Mouse (Mus musculus) liver, embryonic 15.5 days (tissue): Measurements from ENCODE around the gene Baiap3. TPM values are rescaled to one million over a fixed set of nuclear protein-coding genes. Genes with fewer than 3 reads are reported as not detected.

Source experiments
- ATAC-seq: fragments of 200-750 bp; cut with Nextera tagmentation; 2 replicates; pipeline ENCODE4 v1.8.0; 2017; ENCODE audit warnings: moderate number of reproducible peaks, mild to moderate bottlenecking, moderate library complexity; ENCODE audit not compliant: insufficient read depth
- H3K27ac ChIP-seq: fragments of 300-500 bp; sonication (generic); replicated peaks from 2 replicates; pipeline ENCODE4 v1.5.1; 2015; ENCODE audit warnings: mild to moderate bottlenecking, inconsistent platforms
- H3K27me3 ChIP-seq: fragments of 300-500 bp; sonication (generic); 2 replicates; pipeline ENCODE4 v1.6.1; 2015; ENCODE audit warnings: mild to moderate bottlenecking, inconsistent platforms
- H3K36me3 ChIP-seq: fragments of 300-500 bp; sonication (generic); replicated peaks from 2 replicates; pipeline ENCODE4 v1.6.1; 2015; ENCODE audit warnings: moderate library complexity, mild to moderate bottlenecking, inconsistent platforms
- H3K4me1 ChIP-seq: fragments of 300-500 bp; sonication (generic); replicated peaks from 2 replicates; pipeline ENCODE4 v1.6.1; 2015; ENCODE audit warnings: inconsistent platforms
- H3K4me2 ChIP-seq: fragments of 300-500 bp; sonication (generic); 2 replicates; pipeline ENCODE4 v1.6.1; 2015; ENCODE audit warnings: moderate library complexity, mild to moderate bottlenecking, inconsistent platforms
- H3K4me3 ChIP-seq: fragments of 300-500 bp; sonication (generic); replicated peaks from 2 replicates; pipeline ENCODE4 v1.5.1; 2015; ENCODE audit warnings: mild to moderate bottlenecking, inconsistent platforms
- H3K9ac ChIP-seq: fragments of 300-500 bp; sonication (generic); 2 replicates; pipeline ENCODE4 v1.6.1; 2015; ENCODE audit warnings: moderate library complexity, mild to moderate bottlenecking, inconsistent platforms
- H3K9me3 ChIP-seq: fragments of 300-500 bp; sonication (generic); replicated peaks from 2 replicates; pipeline ENCODE4 v1.6.1; 2016; ENCODE audit warnings: inconsistent platforms
- WGBS: fragments of 180-500 bp; shearing (Covaris S2); methylation state at CpG from one replicate; pipeline ENCODE4 v1.1.7; 2015; ENCODE audit warnings: mixed read lengths; ENCODE audit not compliant: insufficient replicate concordance; 5-methylcytosine and 5-hydroxymethylcytosine counted together
- polyA plus RNA-seq: library from polyadenylated mRNA; unstranded; fragments of >200 nt; fragmentation: Nextera tagmentation; extraction: Ambion mirVana; gene quantifications from 2 replicates; pipeline ENCODE4 v1.2.1, GENCODE M21; 2015

Baiap3 gene
- polyA plus RNA-seq, 1 experiment from 2014 or later, result 0.30 TPM

DNA sequence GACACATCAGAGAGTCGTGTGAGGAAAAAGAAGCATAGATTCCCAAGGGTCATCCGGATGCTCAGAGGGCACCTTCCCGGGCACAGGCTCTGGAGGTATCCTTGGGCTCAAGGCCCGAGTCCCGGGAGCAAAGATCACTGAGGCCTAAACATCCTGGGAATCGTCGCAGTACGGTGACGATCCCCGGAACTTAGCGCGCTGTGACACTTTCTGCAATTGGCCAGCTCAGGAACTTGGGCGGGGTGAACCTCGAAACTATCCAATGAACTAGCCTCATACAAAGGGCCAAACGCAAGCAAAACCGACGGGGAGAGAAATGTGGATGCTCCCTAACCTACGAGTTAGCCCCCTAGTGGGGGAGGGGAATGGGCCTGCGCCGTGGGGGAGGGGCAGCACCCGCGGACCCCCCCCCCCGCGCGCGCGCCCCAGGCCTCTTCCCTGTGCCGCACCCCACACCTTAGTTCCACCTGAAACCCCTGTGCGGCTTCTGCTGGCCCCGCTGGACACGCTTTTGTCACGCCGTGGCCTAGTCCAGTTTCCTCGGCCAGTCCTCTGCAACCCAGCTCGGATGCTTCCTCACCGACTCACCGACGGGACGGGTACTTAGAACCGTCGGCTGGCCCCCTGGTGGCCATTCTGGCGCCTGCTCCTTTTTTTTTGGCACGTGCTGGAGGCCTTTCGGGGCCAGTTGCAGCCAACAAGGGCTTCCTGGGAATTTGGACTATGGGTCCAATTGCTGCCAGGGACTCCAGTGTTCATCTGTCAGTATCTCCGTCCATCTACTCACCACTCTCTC lies 17.7 kb upstream of the Baiap3 start:
- Histone ChIP-seq H3K4me3 (peak overlapping the region; percentile 98), H3K9me3 (no peaks in the 10 kb centered on the region), H3K4me1 (peaks cover 47% of the 10 kb centered on the region), H3K4me2 (peak overlapping the region; percentile 85), H3K36me3 (peaks cover 28% of the 10 kb centered on the region), H3K27ac (peak overlapping the region; percentile 97), H3K9ac (peak overlapping the region; percentile 99), H3K27me3 (peaks cover 11% of the 10 kb centered on the region)
- peak; percentile 79 for ATAC-seq
- under 1% methylated on average over 44 of the region's 45 CpGs for WGBS

DNA sequence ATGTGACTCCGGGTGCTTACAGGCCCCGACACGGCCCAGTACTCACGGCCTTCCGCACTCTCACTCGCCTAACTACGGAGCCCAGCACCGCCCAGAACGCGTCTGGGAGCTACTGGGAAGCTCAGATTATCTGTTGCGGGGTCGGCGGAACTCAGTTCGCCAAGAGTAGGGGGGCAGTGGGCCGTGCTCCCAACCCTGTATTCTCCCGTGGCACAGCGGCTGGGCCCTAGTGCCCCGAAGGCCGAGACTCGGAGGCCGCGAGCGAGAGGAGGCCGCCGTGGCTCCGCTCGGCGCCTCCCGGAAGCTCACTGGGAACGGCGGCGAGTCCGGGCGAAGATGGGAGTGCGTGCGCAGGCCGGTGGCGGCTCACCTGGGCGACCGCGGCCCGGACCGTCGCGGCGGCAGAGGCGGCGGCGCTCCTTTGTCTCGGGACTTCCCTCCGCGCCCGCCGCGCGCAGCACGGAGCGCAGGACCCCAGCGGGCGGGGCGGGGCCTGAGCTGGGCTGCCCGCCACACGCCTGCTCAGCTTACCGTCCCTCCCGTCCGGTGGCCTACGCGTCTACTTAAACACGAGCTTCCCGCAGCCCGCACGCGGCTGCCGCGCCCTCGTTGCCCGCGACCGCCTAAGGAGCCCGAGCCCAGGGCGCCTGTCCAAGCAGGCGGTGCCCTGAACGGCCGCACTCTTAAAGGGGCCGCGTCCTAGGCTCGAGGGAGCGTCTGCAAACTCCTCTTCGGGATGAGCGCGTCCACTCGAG lies 17.0 kb upstream of the Baiap3 start:
- Histone ChIP-seq H3K27me3 (peaks cover 5% of the 10 kb centered on the region), H3K27ac (peak overlapping the region; percentile 97), H3K4me1 (peaks cover 47% of the 10 kb centered on the region), H3K9me3 (no peaks in the 10 kb centered on the region), H3K4me2 (peak overlapping the region; percentile 85), H3K4me3 (peak overlapping the region; percentile 98), H3K36me3 (peaks cover 35% of the 10 kb centered on the region), H3K9ac (peak overlapping the region; percentile 99)
- ATAC-seq, result peak; percentile 87
- WGBS, result under 1% methylated on average over 92 of the region's 92 CpGs

DNA sequence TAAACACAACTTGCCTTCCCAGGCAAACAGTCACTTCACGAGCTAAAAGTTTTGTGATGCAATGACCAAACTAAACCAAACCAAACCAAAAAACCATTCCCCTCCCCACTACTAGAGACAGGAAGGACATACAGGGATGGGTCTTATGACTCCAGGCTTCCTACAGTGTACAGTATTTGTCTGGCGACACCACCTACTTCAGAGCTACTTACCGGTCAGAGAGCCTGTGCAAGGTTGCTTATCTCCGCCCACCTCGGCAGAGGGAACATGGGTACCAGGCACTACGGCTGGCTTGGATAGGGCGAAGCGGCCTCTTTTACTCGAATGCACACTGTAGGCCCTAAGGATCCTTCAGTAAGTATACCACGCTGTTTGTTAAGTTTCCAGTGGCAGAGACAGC lies 16.2 kb upstream of the Baiap3 start:
- H3K36me3 ChIP-seq, result peaks cover 43% of the 10 kb centered on the region
- peaks cover 47% of the 10 kb centered on the region for H3K4me1 ChIP-seq
- peak overlapping the region; percentile 99 for H3K9ac ChIP-seq
- no peaks in the 10 kb centered on the region for H3K9me3 ChIP-seq
- no peaks in the 10 kb centered on the region; the same call in 1 of the 2 replicates for H3K27me3 ChIP-seq
- WGBS, result under 1% methylated on average over 10 of the region's 10 CpGs
- peak overlapping the region; percentile 97 for H3K27ac ChIP-seq
- ATAC-seq, result peak; percentile 13; the same call in 1 of the 2 replicates
- H3K4me3 ChIP-seq, result peak overlapping the region; percentile 98
- peak overlapping the region; percentile 85 for H3K4me2 ChIP-seq

DNA sequence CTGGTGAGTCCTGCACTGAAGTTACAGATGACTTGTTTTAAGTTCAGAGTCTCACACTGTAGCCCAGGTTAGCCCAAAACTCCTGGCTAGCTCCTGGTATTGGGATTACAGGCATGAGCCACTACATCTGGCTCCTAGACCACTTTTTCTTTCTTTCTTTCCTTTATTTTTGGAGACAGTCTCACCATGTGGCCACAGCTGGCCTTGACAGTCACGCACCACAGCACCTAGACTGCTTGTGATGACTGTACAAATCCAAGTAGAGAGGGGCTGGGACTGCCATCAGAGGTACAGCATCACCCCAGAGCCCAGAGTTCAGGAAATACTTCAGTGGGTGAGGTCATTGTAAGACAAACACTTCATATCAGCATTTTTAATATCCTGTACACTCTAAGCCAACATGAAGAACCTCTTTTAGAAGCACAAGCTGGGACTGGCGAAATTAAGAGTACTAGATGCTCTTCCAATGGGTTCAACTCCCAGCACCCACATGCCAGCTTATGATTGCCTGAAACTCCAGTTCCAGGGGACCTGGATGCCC lies 14.7 kb upstream of the Baiap3 start:
- Histone ChIP-seq H3K9me3 (no peaks in the 10 kb centered on the region), H3K4me1 (peaks cover 47% of the 10 kb centered on the region), H3K27me3 (no peaks in the 10 kb centered on the region), H3K36me3 (peaks cover 58% of the 10 kb centered on the region), H3K4me3 (0 out of 2 replicates have a peak overlapping the region, but pooled peaks have one; percentile 98), H3K4me2 (peak overlapping the region; percentile 85), H3K27ac (peak overlapping the region; percentile 97; the same call in 1 of the 2 replicates), H3K9ac (0 out of 2 replicates have a peak overlapping the region, but pooled peaks have one; percentile 99)
- no peak for ATAC-seq
- WGBS, result 74% methylated on average over 2 of the region's 2 CpGs

DNA sequence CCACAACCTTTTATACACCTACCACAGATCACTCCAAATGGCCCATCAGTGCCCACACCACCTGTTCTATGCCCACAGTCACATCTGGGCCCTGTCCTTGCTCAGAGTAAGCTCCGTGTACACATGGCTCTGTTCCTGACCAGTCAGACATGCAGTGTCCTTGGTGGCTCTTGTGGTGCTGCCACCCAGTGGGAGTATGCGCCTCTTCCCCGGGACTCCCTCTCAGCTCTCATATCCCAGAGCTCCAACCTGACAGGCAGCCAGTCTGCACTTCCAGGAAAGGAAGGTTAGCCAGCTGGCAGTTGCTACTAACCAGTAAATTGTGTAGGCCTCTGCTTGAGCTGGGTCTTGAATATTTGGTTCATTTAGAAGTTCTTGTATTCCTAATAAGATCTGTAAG lies 8.3 kb upstream of the Baiap3 start:
- WGBS, result 66% methylated on average over 3 of the region's 3 CpGs
- H3K27me3 ChIP-seq, result no peaks in the 10 kb centered on the region
- no peaks in the 10 kb centered on the region for H3K9me3 ChIP-seq
- H3K4me1 ChIP-seq, result peaks cover 3% of the 10 kb centered on the region; the same call in 1 of the 2 replicates
- no peak for ATAC-seq
- no peak overlapping the region for H3K27ac ChIP-seq
- no peak overlapping the region for H3K9ac ChIP-seq
- no peak overlapping the region for H3K4me3 ChIP-seq
- H3K36me3 ChIP-seq, result peaks cover 84% of the 10 kb centered on the region
- no peak overlapping the region for H3K4me2 ChIP-seq

DNA sequence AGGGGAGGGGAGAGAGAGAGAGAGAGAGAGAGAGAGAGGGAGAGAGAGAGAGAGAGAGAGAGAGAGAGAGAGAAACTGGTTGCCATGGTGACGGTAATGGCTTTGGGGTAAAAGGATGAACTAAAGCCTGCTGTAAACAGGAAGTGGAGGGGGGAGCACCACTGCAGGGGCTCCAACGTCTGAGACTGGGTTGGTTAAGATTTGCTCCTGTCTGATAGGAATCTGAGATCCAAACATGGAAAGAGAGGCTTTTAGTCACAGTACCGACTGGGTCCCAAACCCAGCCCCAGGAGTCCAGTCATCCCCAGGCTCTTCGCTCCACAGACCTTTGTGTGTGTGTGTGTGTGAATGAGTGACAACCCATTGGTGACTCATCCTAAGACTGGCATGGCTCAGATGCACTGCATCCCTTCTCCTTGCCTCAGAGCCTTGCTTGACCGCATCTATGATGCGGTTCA lies 1.7 kb upstream of the Baiap3 start:
- no peak overlapping the region for H3K9ac ChIP-seq
- no peaks in the 10 kb centered on the region for H3K9me3 ChIP-seq
- ATAC-seq, result no peak
- H3K27ac ChIP-seq, result no peak overlapping the region
- H3K4me1 ChIP-seq, result peaks cover 11% of the 10 kb centered on the region
- 45% methylated on average over 6 of the region's 6 CpGs for WGBS
- H3K4me2 ChIP-seq, result no peak overlapping the region
- peaks cover 28% of the 10 kb centered on the region for H3K36me3 ChIP-seq
- no peak overlapping the region for H3K4me3 ChIP-seq
- H3K27me3 ChIP-seq, result peaks cover 47% of the 10 kb centered on the region

DNA sequence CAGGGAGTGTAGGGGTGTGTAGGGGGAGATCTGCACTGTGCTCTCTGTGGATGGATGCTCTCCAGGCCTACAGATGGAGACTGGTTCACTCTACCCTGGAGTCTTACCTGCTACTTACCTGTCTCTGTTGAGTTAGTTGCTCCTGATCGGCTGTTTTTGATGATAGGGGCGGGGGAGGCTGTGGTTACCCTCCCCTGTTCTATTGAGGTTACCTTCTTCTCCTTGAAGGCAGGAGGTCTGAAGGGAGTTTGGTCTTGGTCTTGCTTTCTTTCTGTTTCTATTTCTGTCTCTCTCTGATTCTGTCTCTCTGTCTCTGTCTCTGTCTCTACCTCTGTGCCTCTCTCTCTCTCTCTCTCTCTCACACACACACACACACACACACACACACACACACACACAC lies 1.1 kb downstream of the Baiap3 start:
- Histone ChIP-seq H3K4me2 (no peak overlapping the region), H3K36me3 (peaks cover 16% of the 10 kb centered on the region), H3K9me3 (no peaks in the 10 kb centered on the region), H3K4me1 (peaks cover 11% of the 10 kb centered on the region), H3K27me3 (peaks cover 68% of the 10 kb centered on the region), H3K27ac (no peak overlapping the region), H3K9ac (no peak overlapping the region), H3K4me3 (no peak overlapping the region)
- no peak for ATAC-seq
- WGBS, result 37% methylated on average over 2 of the region's 2 CpGs

DNA sequence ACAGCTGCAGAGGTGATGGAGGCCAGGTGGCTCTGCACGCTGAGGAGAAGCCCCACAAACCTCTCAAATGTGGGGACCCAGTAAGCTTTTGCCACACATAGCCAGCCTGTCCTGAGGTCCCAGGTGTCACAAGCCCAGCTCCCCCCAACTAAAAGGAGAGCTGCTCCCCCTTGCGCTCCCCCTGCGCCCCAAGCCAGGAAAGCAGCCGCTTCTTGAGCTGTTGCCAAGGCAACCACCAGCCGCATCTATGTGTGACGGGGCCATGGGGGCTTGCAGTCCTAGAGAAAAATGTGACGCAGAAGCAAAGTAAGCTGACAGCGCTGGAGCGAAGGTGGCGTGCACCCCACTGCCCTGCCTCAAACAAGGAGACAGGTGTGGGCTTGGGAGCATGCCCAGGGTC lies 2.4 kb downstream of the Baiap3 start:
- Histone ChIP-seq H3K27me3 (peaks cover 70% of the 10 kb centered on the region), H3K4me3 (no peak overlapping the region), H3K9me3 (no peaks in the 10 kb centered on the region), H3K4me2 (no peak overlapping the region), H3K9ac (no peak overlapping the region), H3K4me1 (peaks cover 11% of the 10 kb centered on the region), H3K27ac (no peak overlapping the region), H3K36me3 (peaks cover 3% of the 10 kb centered on the region; the same call in 1 of the 2 replicates)
- WGBS, result 30% methylated on average over 10 of the region's 10 CpGs
- no peak for ATAC-seq

DNA sequence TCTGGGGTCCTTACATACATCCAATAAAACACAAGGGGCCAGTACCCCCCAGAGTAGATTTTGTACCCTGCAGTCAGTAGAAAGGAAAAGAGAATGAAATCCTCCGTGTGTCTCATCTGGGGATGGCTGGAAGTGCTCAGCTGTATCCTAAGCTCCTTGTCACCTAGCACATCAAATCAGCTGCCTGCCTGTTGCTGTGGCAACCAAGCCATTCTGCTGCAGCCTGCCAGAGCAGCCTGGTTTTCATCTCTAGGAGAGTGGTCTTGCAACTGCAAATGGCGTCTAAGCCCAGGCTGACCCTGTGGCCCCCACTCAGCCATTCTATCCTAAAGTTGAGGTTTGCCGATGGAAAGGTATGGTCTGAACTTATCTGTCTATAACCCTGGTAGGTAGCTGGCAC lies 3.5 kb downstream of the Baiap3 start:
- Histone ChIP-seq H3K9ac (no peak overlapping the region), H3K4me1 (peaks cover 11% of the 10 kb centered on the region), H3K36me3 (no peaks in the 10 kb centered on the region), H3K4me3 (no peak overlapping the region), H3K9me3 (no peaks in the 10 kb centered on the region), H3K4me2 (no peak overlapping the region), H3K27me3 (peaks cover 74% of the 10 kb centered on the region), H3K27ac (no peak overlapping the region)
- WGBS, result 42% methylated on average over 3 of the region's 3 CpGs
- ATAC-seq, result no peak

DNA sequence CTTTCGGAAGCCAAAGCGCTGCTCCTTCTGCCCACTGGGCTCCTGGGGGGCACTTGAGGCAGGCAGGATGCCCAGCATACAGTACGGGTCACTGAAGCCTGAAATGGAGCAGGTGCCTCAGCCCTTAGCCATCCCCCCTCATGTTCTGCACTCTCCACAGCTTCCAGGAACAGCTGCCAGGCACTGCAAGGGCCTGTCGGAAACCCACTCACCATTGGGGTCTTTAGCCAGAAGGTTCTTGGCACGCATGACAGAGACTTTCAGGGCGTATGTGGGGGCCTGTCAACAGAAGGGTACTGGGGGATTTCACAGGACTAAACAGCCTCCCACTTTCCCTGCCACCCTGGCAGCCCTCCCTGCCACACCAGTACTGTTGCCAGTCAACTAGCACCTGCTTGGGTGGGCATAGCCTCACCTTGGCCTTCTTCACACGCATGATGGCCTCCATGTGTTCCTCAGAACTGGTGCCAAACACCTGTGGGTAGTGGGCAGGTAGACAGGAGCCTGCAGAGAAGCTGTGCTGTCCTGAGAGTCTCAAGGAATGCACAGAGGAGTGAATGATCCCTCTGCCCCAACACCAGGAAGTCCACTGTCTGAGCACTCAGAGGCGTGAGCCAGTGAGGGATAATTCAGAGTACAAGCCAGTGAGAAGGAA lies 5.9 kb downstream of the Baiap3 start:
- 68% methylated on average over 8 of the region's 8 CpGs for WGBS
- no peaks in the 10 kb centered on the region for H3K4me1 ChIP-seq
- H3K4me3 ChIP-seq, result no peak overlapping the region
- H3K36me3 ChIP-seq, result no peaks in the 10 kb centered on the region
- no peak overlapping the region for H3K9ac ChIP-seq
- no peak overlapping the region for H3K4me2 ChIP-seq
- no peak for ATAC-seq
- H3K9me3 ChIP-seq, result no peaks in the 10 kb centered on the region
- H3K27me3 ChIP-seq, result peaks cover 54% of the 10 kb centered on the region
- no peak overlapping the region for H3K27ac ChIP-seq
